Mouse (Mus musculus) forebrain, postnatal 0 days (tissue): Measurements from ENCODE around the gene Setdb1. TPM values are rescaled to one million over a fixed set of nuclear protein-coding genes. Genes with fewer than 3 reads are reported as not detected.

Source experiments
- ATAC-seq: fragments of 200-750 bp; cut with Nextera tagmentation; 2 replicates; pipeline ENCODE4 v1.8.0; 2017; ENCODE audit warnings: mild to moderate bottlenecking, moderate library complexity
- DNase-seq: peaks from one replicate; pipeline ENCODE4 v3.0.0-alpha.2; 2015
- H3K27ac ChIP-seq: fragments of 300-500 bp; sonication (generic); 2 replicates; pipeline ENCODE4 v1.5.1; 2014; ENCODE audit warnings: low read depth, mild to moderate bottlenecking, antibody characterized with exemption, low read length, moderate library complexity, mixed read lengths
- H3K27me3 ChIP-seq: fragments of 300-500 bp; sonication (generic); 2 replicates; pipeline ENCODE4 v1.6.1; 2014; ENCODE audit warnings: mild to moderate bottlenecking, low read length, mixed read lengths; ENCODE audit not compliant: insufficient read depth
- H3K36me3 ChIP-seq: fragments of 300-500 bp; sonication (generic); 2 replicates; pipeline ENCODE4 v1.6.1; 2014; ENCODE audit warnings: mild to moderate bottlenecking, moderate library complexity; ENCODE audit not compliant: insufficient read depth
- H3K4me1 ChIP-seq: fragments of 300-500 bp; sonication (generic); 2 replicates; pipeline ENCODE4 v1.6.1; 2014; ENCODE audit warnings: antibody characterized with exemption; ENCODE audit not compliant: insufficient read depth
- H3K4me2 ChIP-seq: fragments of 300-500 bp; sonication (generic); 2 replicates; pipeline ENCODE4 v1.6.1; 2014; ENCODE audit warnings: low read depth, mild to moderate bottlenecking, moderate library complexity
- H3K4me3 ChIP-seq: fragments of 300-500 bp; sonication (generic); 2 replicates; pipeline ENCODE4 v1.5.1; 2014; ENCODE audit warnings: low read depth, low read length, mixed read lengths
- H3K9ac ChIP-seq: fragments of 300-500 bp; sonication (generic); 2 replicates; pipeline ENCODE4 v1.6.1; 2014; ENCODE audit warnings: mild to moderate bottlenecking
- H3K9me3 ChIP-seq: fragments of 300-500 bp; sonication (generic); 2 replicates; pipeline ENCODE4 v1.6.1; 2016; ENCODE audit warnings: low read length
- CTCF ChIP-seq: sonication (generic); IDR thresholded peaks from 2 replicates; pipeline ENCODE4 v1.5.1; 2016; ENCODE audit warnings: antibody characterized with exemption, control low read depth, low read depth
- WGBS: fragments of 180-500 bp; shearing (Covaris S2); extraction: QIAGEN DNeasy Blood & Tissue Kit; methylation state at CpG from one replicate; pipeline ENCODE4 v1.1.7; 2014; 5-methylcytosine and 5-hydroxymethylcytosine counted together
- polyA plus RNA-seq: library from polyadenylated mRNA; unstranded; fragments of >200 nt; fragmentation: Nextera tagmentation; extraction: Ambion mirVana; gene quantifications from 2 replicates; pipeline ENCODE4 v1.2.1, GENCODE M21; 2015
- total RNA-seq: library from RNA; depleted of rRNA; stranded (reverse); fragments of >200 nt; gene quantifications from 2 replicates; pipeline ENCODE4 v1.2.3, GENCODE M21; 2014

Setdb1 gene
- total and polyA plus RNA-seq, 2 experiments from 2014 or later = 28.3 to 56.1 TPM

GRCm38 (mm10) chr3:95284501-95285281, 72.3 kb downstream of the Setdb1 start:
- Histone ChIP-seq H3K9ac (no peak overlapping the region), H3K4me3 (no peak overlapping the region), H3K27ac (no peak overlapping the region), H3K4me2 (peak overlapping the region; percentile 81), H3K36me3 (peaks cover 11% of the 10 kb centered on the region; the same call in 1 of the 2 replicates), H3K27me3 (no peaks in the 10 kb centered on the region), H3K4me1 (peaks cover 11% of the 10 kb centered on the region), H3K9me3 (no peaks in the 10 kb centered on the region)
- WGBS = 93% methylated on average over 12 of the region's 12 CpGs
- no peak for TF ChIP-seq CTCF
- ATAC-seq (no peak), DNase-seq (no peak)

GRCm38 (mm10) chr3:95284062-95284461, 72.9 kb downstream of the Setdb1 start:
- peak overlapping the region; percentile 81 for H3K4me2 ChIP-seq
- peak overlapping the region; percentile 66 for H3K4me3 ChIP-seq
- ATAC-seq = no peak
- no peak for DNase-seq
- 13% methylated on average over 1 of the region's 1 CpGs for WGBS
- H3K9ac ChIP-seq = peak overlapping the region; percentile 74
- H3K36me3 ChIP-seq = peaks cover 11% of the 10 kb centered on the region; the same call in 1 of the 2 replicates
- no peak for TF ChIP-seq CTCF
- peaks cover 11% of the 10 kb centered on the region for H3K4me1 ChIP-seq
- H3K9me3 ChIP-seq = no peaks in the 10 kb centered on the region
- no peaks in the 10 kb centered on the region for H3K27me3 ChIP-seq
- H3K27ac ChIP-seq = no peak overlapping the region

- ATAC-seq (no peak), DNase-seq (peak; percentile 38)
- Histone ChIP-seq H3K27ac (peak overlapping the region; percentile 83), H3K4me2 (peak overlapping the region; percentile 81), H3K4me3 (peak overlapping the region; percentile 66), H3K4me1 (peaks cover 11% of the 10 kb centered on the region), H3K9me3 (no peaks in the 10 kb centered on the region), H3K9ac (peak overlapping the region; percentile 74), H3K27me3 (no peaks in the 10 kb centered on the region), H3K36me3 (peaks cover 8% of the 10 kb centered on the region; the same call in 1 of the 2 replicates)
- WGBS = 4% methylated on average over 7 of the region's 7 CpGs
- TF ChIP-seq CTCF = no peak
These were observed 73.4 kb downstream of the Setdb1 start for GRCm38 (mm10) chr3:95283589-95283941.

- Histone ChIP-seq H3K9me3 (no peaks in the 10 kb centered on the region), H3K27ac (peak overlapping the region; percentile 83), H3K4me1 (peaks cover 11% of the 10 kb centered on the region), H3K36me3 (peaks cover 3% of the 10 kb centered on the region; the same call in 1 of the 2 replicates), H3K4me3 (peak overlapping the region; percentile 66), H3K27me3 (no peaks in the 10 kb centered on the region), H3K4me2 (peak overlapping the region; percentile 81), H3K9ac (peak overlapping the region; percentile 74)
- DNase-seq (peak; percentile 82), ATAC-seq (peak; percentile 74)
- under 1% methylated on average over 50 of the region's 51 CpGs for WGBS
- peak; percentile 55 for TF ChIP-seq CTCF
These were observed 74.0 kb downstream of the Setdb1 start for GRCm38 (mm10) chr3:95282865-95283588.

GRCm38 (mm10) chr3:95282381-95282864, 74.6 kb downstream of the Setdb1 start:
- H3K9ac ChIP-seq = peak overlapping the region; percentile 74
- H3K27me3 ChIP-seq = no peaks in the 10 kb centered on the region
- no peaks in the 10 kb centered on the region for H3K9me3 ChIP-seq
- H3K4me2 ChIP-seq = peak overlapping the region; percentile 81
- H3K4me3 ChIP-seq = peak overlapping the region; percentile 66
- no peak for ATAC-seq
- H3K36me3 ChIP-seq = no peaks in the 10 kb centered on the region
- H3K4me1 ChIP-seq = peaks cover 11% of the 10 kb centered on the region
- H3K27ac ChIP-seq = peak overlapping the region; percentile 83
- no peak for DNase-seq
- no peak for TF ChIP-seq CTCF
- under 1% methylated on average over 11 of the region's 11 CpGs for WGBS

GRCm38 (mm10) chr3:95281216-95282126, 75.5 kb downstream of the Setdb1 start, which contains the start of the genes Mindy1 and Prune1:
Gene Mindy1, plus strand, starts transcription at chr3:95281345.
Gene Prune1, minus strand, starts transcription at chr3:95282076.
- Histone ChIP-seq H3K9me3 (no peaks in the 10 kb centered on the region), H3K4me2 (peak within 1 kb of the TSS; percentile 81), H3K9ac (peak within 1 kb of the TSS; percentile 88), H3K4me3 (peak within 1 kb of the TSS; percentile 66), H3K27me3 (no peaks in the 10 kb centered on the region), H3K27ac (peak within 1 kb of the TSS; percentile 83), H3K4me1 (peaks cover 11% of the 10 kb centered on the region), H3K36me3 (no peaks in the 10 kb centered on the region)
- TF ChIP-seq CTCF = peak; percentile 57
- DNase-seq = peak; percentile 98
- under 1% methylated on average over 53 of the region's 53 CpGs for WGBS
- peak; percentile 96 for ATAC-seq
